Comparison of ENCODE assay signal across 8 mouse cellular contexts in genomic region chr1:135766592-135767306, GRCm38 (mm10). TPM values are rescaled to one million over a fixed set of nuclear protein-coding genes. Genes with fewer than 3 reads are reported as not detected.
DNase-seq lines count a peak whose midpoint lies in the region; ATAC-seq lines count a peak whose summit lies in the region.

No protein-coding gene starts in this region.

- H3K9me3 ChIP-seq in heart, embryonic 14.5 days (ENCODE audit: control insufficient read depth, low read length) = no peaks in the 10 kb centered on the region
- no peaks in the 10 kb centered on the region for H3K9me3 ChIP-seq in hindbrain, embryonic 11.5 days (ENCODE audit: control insufficient read depth, low read length)
- H3K9me3 ChIP-seq in midbrain, embryonic 11.5 days (ENCODE audit: control insufficient read depth, low read length) = no peaks in the 10 kb centered on the region

- DNase-seq in heart, postnatal 36 days = no peak
- peak; percentile 17 for DNase-seq in MEL-GATA-1-ER (ENCODE audit: extremely low read depth, low read depth)
- no peak for DNase-seq in hindbrain, embryonic 11.5 days (ENCODE audit: low spot score)
- DNase-seq in midbrain, embryonic 11.5 days (ENCODE audit: low spot score, missing footprints) = peak; percentile 86
- DNase-seq in ovary, postnatal 36 days (ENCODE audit: low spot score) = no peak

- H3K27ac ChIP-seq in heart, embryonic 14.5 days (replicated peaks in 1 of 2; ENCODE audit: control insufficient read depth in 1 of 2, insufficient read depth in 1 of 2, low read depth in 2 of 2, low read length in 2 of 2) = peak overlapping the region; percentile 46 to 97
- peak overlapping the region; percentile 62; the same call in 1 of the 2 replicates for H3K27ac ChIP-seq in hindbrain, embryonic 11.5 days (ENCODE audit: low read depth, low read length)
- H3K27ac ChIP-seq in midbrain, embryonic 11.5 days (ENCODE audit: low read depth, low read length) = no peak overlapping the region

- 6% methylated on average over 30 of the region's 30 CpGs for WGBS in heart, embryonic 14.5 days
- 32% methylated on average over 30 of the region's 30 CpGs for WGBS in hindbrain, embryonic 11.5 days
- WGBS in midbrain, embryonic 11.5 days = 30% methylated on average over 30 of the region's 30 CpGs

- ATAC-seq in heart, embryonic 14.5 days (ENCODE audit: insufficient number of reproducible peaks, insufficient read depth, low FRiP score, low read depth) = no peak
- ATAC-seq in hindbrain, embryonic 11.5 days (ENCODE audit: low FRiP score) = peak; percentile 53
- ATAC-seq in midbrain, embryonic 11.5 days (ENCODE audit: low FRiP score) = no peak; the same call in 1 of the 2 replicates
- ATAC-seq in monocyte, adult 5-6 weeks (replicated peaks; ENCODE audit: insufficient number of reproducible peaks, low FRiP score, low TSS enrichment, poor library complexity, severe bottlenecking) = no peak
- no peak for ATAC-seq in activated CD4-positive, CD25-positive, alpha-beta regulatory T cell, adult 4 months

- H3K4me2 ChIP-seq in heart, embryonic 14.5 days (ENCODE audit: low read length) = peak overlapping the region; percentile 90
- peak overlapping the region; percentile 96 for H3K4me2 ChIP-seq in hindbrain, embryonic 11.5 days (replicated peaks; ENCODE audit: low read depth, low read length)
- peak overlapping the region; percentile 93 for H3K4me2 ChIP-seq in midbrain, embryonic 11.5 days

- peak overlapping the region; percentile 98 for H3K9ac ChIP-seq in heart, embryonic 14.5 days (ENCODE audit: low read length)
- peak overlapping the region; percentile 74 for H3K9ac ChIP-seq in hindbrain, embryonic 11.5 days (ENCODE audit: low read depth, low read length)
- H3K9ac ChIP-seq in midbrain, embryonic 11.5 days (ENCODE audit: low read length) = peak overlapping the region; percentile 81

- intact Hi-C loops in heart, postnatal 36 days (cut with DNase I) = loop anchor here (1.0 to 2.0 kb wide), 2 partner anchors 13 to 14 kb away; no protein-coding TSS in a partner anchor

- H3K27me3 ChIP-seq in heart, embryonic 14.5 days (ENCODE audit: control insufficient read depth, insufficient read depth, low read length) = no peaks in the 10 kb centered on the region
- H3K27me3 ChIP-seq in hindbrain, embryonic 11.5 days (ENCODE audit: control insufficient read depth, insufficient read depth, low read length) = 0 out of 2 replicates have a peak, but pooled peaks cover 2% of the 10 kb centered on the region
- peaks cover 6% of the 10 kb centered on the region; the same call in 1 of the 2 replicates for H3K27me3 ChIP-seq in midbrain, embryonic 11.5 days (ENCODE audit: control insufficient read depth, insufficient read depth, low read length)

- H3K36me3 ChIP-seq in heart, embryonic 14.5 days (ENCODE audit: control insufficient read depth, insufficient read depth, low read length) = peaks cover 30% of the 10 kb centered on the region
- H3K36me3 ChIP-seq in hindbrain, embryonic 11.5 days (ENCODE audit: control insufficient read depth, insufficient read depth, low read length) = no peaks in the 10 kb centered on the region
- H3K36me3 ChIP-seq in midbrain, embryonic 11.5 days (ENCODE audit: control insufficient read depth, insufficient read depth, low read length) = no peaks in the 10 kb centered on the region

- peaks cover 49 to 63% of the 10 kb centered on the region in 2 experiments for H3K4me1 ChIP-seq in heart, embryonic 14.5 days (ENCODE audit: control insufficient read depth in 2 of 2, insufficient read depth in 2 of 2, low read length in 2 of 2)
- H3K4me1 ChIP-seq in hindbrain, embryonic 11.5 days (replicated peaks; ENCODE audit: control insufficient read depth, insufficient read depth, low read length) = 0 out of 2 replicates have a peak, but pooled peaks cover 10% of the 10 kb centered on the region
- H3K4me1 ChIP-seq in midbrain, embryonic 11.5 days (ENCODE audit: control insufficient read depth, insufficient read depth, low read length) = peaks cover 10% of the 10 kb centered on the region

- H3K4me3 ChIP-seq in heart, embryonic 14.5 days (ENCODE audit: control insufficient read depth in 1 of 2, insufficient read depth in 1 of 2, low read depth in 1 of 2, low read length in 2 of 2) = peak overlapping the region; percentile 53 to 84
- H3K4me3 ChIP-seq in hindbrain, embryonic 11.5 days (ENCODE audit: low read depth, low read length) = peak overlapping the region; percentile 60
- peak overlapping the region; percentile 51 for H3K4me3 ChIP-seq in midbrain, embryonic 11.5 days (ENCODE audit: low read depth, low read length)

RNA-seq across cellular contexts. Expression of gene Phlda3, which starts 0.8 kb away (rescaled TPM):
- 72.4 and 77.2 TPM in 2 replicates for polyA plus RNA-seq in heart, embryonic 14.5 days (2014; fragmentation: Nextera tagmentation; extraction: Ambion mirVana)
- total RNA-seq in heart, postnatal 36 days (2021) = 10 to 100 TPM in 1 of 2 experiments, 1 to 10 TPM in 1; 9.7 to 13.3 TPM
- 18.2 and 18.6 TPM in 2 replicates for polyA plus RNA-seq in hindbrain, embryonic 11.5 days (2014; fragmentation: Nextera tagmentation; extraction: Ambion mirVana)
- polyA plus RNA-seq in midbrain, embryonic 11.5 days (2014; fragmentation: Nextera tagmentation; extraction: Ambion mirVana) = 16.9 and 19.4 TPM in 2 replicates
- total RNA-seq in monocyte, adult 5-6 weeks (2017) = 0.39 to 7.4 TPM (median 1.4 TPM) in 3 replicates
- polyA plus RNA-seq in activated CD4-positive, CD25-positive, alpha-beta regulatory T cell, adult 4 months (2017; shearing (Covaris generic)) = 1 to 10 TPM; 1.9 to 3.8 TPM

RNA-seq across cellular contexts. Expression of gene Tnni1, which starts 12.5 kb away (rescaled TPM):
- 5,020 and 5,035 TPM in 2 replicates for polyA plus RNA-seq in heart, embryonic 14.5 days (2014; fragmentation: Nextera tagmentation; extraction: Ambion mirVana)
- total RNA-seq in heart, postnatal 36 days (2021) = 1 to 10 TPM; 1.0 to 1.4 TPM
- 6.0 and 11.3 TPM in 2 replicates for polyA plus RNA-seq in hindbrain, embryonic 11.5 days (2014; fragmentation: Nextera tagmentation; extraction: Ambion mirVana)
- polyA plus RNA-seq in midbrain, embryonic 11.5 days (2014; fragmentation: Nextera tagmentation; extraction: Ambion mirVana) = 0.95 and 1.3 TPM in 2 replicates
- total RNA-seq in monocyte, adult 5-6 weeks (2017) = 0.97 to 3.4 TPM in 2 of 3 replicates, not detected in the other
- polyA plus RNA-seq in activated CD4-positive, CD25-positive, alpha-beta regulatory T cell, adult 4 months (2017; shearing (Covaris generic)) = not detected

RNA-seq across cellular contexts. Expression of gene Csrp1, which starts 46.9 kb away (rescaled TPM):
- 133 and 220 TPM in 2 replicates for polyA plus RNA-seq in heart, embryonic 14.5 days (2014; fragmentation: Nextera tagmentation; extraction: Ambion mirVana)
- total RNA-seq in heart, postnatal 36 days (2021) = 10 to 100 TPM; 46.5 to 52.8 TPM
- polyA plus RNA-seq in hindbrain, embryonic 11.5 days (2014; fragmentation: Nextera tagmentation; extraction: Ambion mirVana) = 42.2 and 42.8 TPM in 2 replicates
- 33.2 and 34.1 TPM in 2 replicates for polyA plus RNA-seq in midbrain, embryonic 11.5 days (2014; fragmentation: Nextera tagmentation; extraction: Ambion mirVana)
- 25.1 to 38.6 TPM (median 32.4 TPM) in 3 replicates for total RNA-seq in monocyte, adult 5-6 weeks (2017)
- polyA plus RNA-seq in activated CD4-positive, CD25-positive, alpha-beta regulatory T cell, adult 4 months (2017; shearing (Covaris generic)) = 10 to 100 TPM; 14.5 to 35.2 TPM

RNA-seq across cellular contexts. Expression of gene Lad1, which starts 51.6 kb away (rescaled TPM):
- 3.1 and 4.8 TPM in 2 replicates for polyA plus RNA-seq in heart, embryonic 14.5 days (2014; fragmentation: Nextera tagmentation; extraction: Ambion mirVana)
- total RNA-seq in heart, postnatal 36 days (2021) = 1 to 10 TPM; 5.6 to 8.2 TPM
- polyA plus RNA-seq in hindbrain, embryonic 11.5 days (2014; fragmentation: Nextera tagmentation; extraction: Ambion mirVana) = 0.96 and 1.3 TPM in 2 replicates
- 0.36 and 0.37 TPM in 2 replicates for polyA plus RNA-seq in midbrain, embryonic 11.5 days (2014; fragmentation: Nextera tagmentation; extraction: Ambion mirVana)
- 0.29 TPM in 1 of 3 replicates, not detected in the others for total RNA-seq in monocyte, adult 5-6 weeks (2017)
- 10 to 100 TPM in 1 of 2 experiments, 1 to 10 TPM in 1; 7.8 to 12.4 TPM for polyA plus RNA-seq in activated CD4-positive, CD25-positive, alpha-beta regulatory T cell, adult 4 months (2017; shearing (Covaris generic))

Comparison
In these comparisons a context has a peak if more than half of its experiments do, and no peak if none do; other contexts are left out.
1. DNase-seq: peak in MEL-GATA-1-ER (single experiment) and midbrain, embryonic 11.5 days (single experiment); none in heart, postnatal 36 days (0 of 2), hindbrain, embryonic 11.5 days (single experiment) and ovary, postnatal 36 days (single experiment).
2. RNA of gene Tnni1, which starts 12.5 kb away (polyA plus RNA-seq): 5,020 to 5,035 TPM in heart, embryonic 14.5 days; 6.0 to 11.3 TPM in hindbrain, embryonic 11.5 days, 0.95 to 1.3 TPM in midbrain, embryonic 11.5 days and not detected in activated CD4-positive, CD25-positive, alpha-beta regulatory T cell, adult 4 months; every median in the first group is over 100 times any median in the second.
3. Peak in every context shown above with its lines, with median percentiles within 50 percentile points of each other: H3K4me2 ChIP-seq, H3K4me3 ChIP-seq and H3K9ac ChIP-seq.